Mouse (Mus musculus): Measurements from ENCODE around the gene Khdc1c.

GRCm38 (mm10) chr1:21321656-21322055 lies 46.5 kb upstream of the Khdc1c start:
- TF ChIP-seq POLR2A (IDR thresholded peaks at IDR 0.05; ENCODE audit: insufficient read depth, low read depth, low read length) (no peak), CTCF (IDR thresholded peaks at IDR 0.05; ENCODE audit: insufficient read depth, low read depth, low read length) (no peak)
